ENCODE assay signal across 29 mouse cellular contexts in genomic region chr12:13010405-13010804, GRCm38 (mm10).
"Had no signal": no experiment of that assay in that cellular context is flagged by ENCODE, and none has a peak within 500 bp of the region (broad histone marks: within the 10 kb centered on the region; RNA-seq: fewer than 3 reads in every experiment).

No protein-coding gene starts in this region.

- H3K27ac ChIP-seq: heart, adult 2 months; heart, embryonic 13.5 days; heart, embryonic 15.5 days; hindbrain, embryonic 13.5 days; hindbrain, embryonic 15.5 days; hindbrain, postnatal 0 days; kidney, embryonic 15.5 days; kidney, postnatal 0 days; limb, embryonic 10.5 days; limb, embryonic 12.5 days; liver, embryonic 13.5 days; liver, embryonic 15.5 days had no signal

- H3K4me2 ChIP-seq: heart, embryonic 11.5 days; heart, embryonic 13.5 days; heart, embryonic 15.5 days; hindbrain, embryonic 13.5 days; hindbrain, embryonic 15.5 days; kidney, embryonic 15.5 days; limb, embryonic 12.5 days; liver, embryonic 11.5 days; liver, embryonic 13.5 days; liver, embryonic 15.5 days had no signal

- H3K36me3 ChIP-seq: heart, embryonic 13.5 days; heart, embryonic 15.5 days; hindbrain, embryonic 13.5 days; hindbrain, embryonic 15.5 days; kidney, embryonic 15.5 days; limb, embryonic 10.5 days; limb, embryonic 12.5 days; liver, embryonic 13.5 days; liver, embryonic 15.5 days had no signal

- H3K27me3 ChIP-seq: heart, embryonic 13.5 days; heart, embryonic 15.5 days; hindbrain, embryonic 13.5 days; hindbrain, embryonic 15.5 days; kidney, embryonic 15.5 days; limb, embryonic 12.5 days; liver, embryonic 13.5 days; liver, embryonic 15.5 days had no signal

- H3K9me3 ChIP-seq: heart, embryonic 13.5 days; heart, embryonic 15.5 days; hindbrain, embryonic 13.5 days; hindbrain, embryonic 15.5 days; kidney, embryonic 15.5 days; limb, embryonic 10.5 days; limb, embryonic 12.5 days; liver, embryonic 13.5 days; liver, embryonic 15.5 days had no signal

- H3K4me3 ChIP-seq: heart, adult 2 months; heart, embryonic 13.5 days; heart, embryonic 15.5 days; hindbrain, embryonic 13.5 days; hindbrain, embryonic 15.5 days; kidney, embryonic 15.5 days; limb, embryonic 10.5 days; limb, embryonic 12.5 days; liver, embryonic 13.5 days; liver, embryonic 15.5 days had no signal

- DNase-seq: gastrocnemius, postnatal 14 days; gastrocnemius, postnatal 36 days; heart, adult 11 months; heart, adult 2 months; heart, postnatal 14 days; heart, postnatal 36 days; kidney, adult 11 months; kidney, adult 2 months; kidney, adult 9 months; kidney, postnatal 14 days; kidney, postnatal 36 days; layer of hippocampus, adult 9-11 months; layer of hippocampus, postnatal 36 days; liver; liver, embryonic 13.5 days; liver, postnatal 0 days had no signal

- H3K9ac ChIP-seq: heart, embryonic 13.5 days; heart, embryonic 15.5 days; hindbrain, embryonic 13.5 days; hindbrain, embryonic 15.5 days; kidney, embryonic 15.5 days; limb, embryonic 12.5 days; liver, embryonic 13.5 days; liver, embryonic 15.5 days; liver, postnatal 0 days had no signal

- H3K4me1 ChIP-seq: heart, embryonic 13.5 days; heart, embryonic 15.5 days; hindbrain, embryonic 13.5 days; hindbrain, embryonic 15.5 days; kidney, embryonic 15.5 days; limb, embryonic 12.5 days; liver, embryonic 13.5 days; liver, embryonic 15.5 days had no signal

- ATAC-seq: hindbrain, postnatal 0 days; intestine, embryonic 16.5 days; liver, postnatal 0 days had no signal
